Mouse (Mus musculus) cerebellum, adult (tissue): ENCODE results near the gene R3hcc1l.

Source experiments
- ATAC-seq: cut with Nextera tagmentation; 2 replicates; pipeline ENCODE4 v1.9.2; 2017; ENCODE audit warnings: mild to moderate bottlenecking, moderate library complexity, mixed read lengths; ENCODE audit not compliant: insufficient number of reproducible peaks, low FRiP score, low TSS enrichment

R3hcc1l gene

DNA sequence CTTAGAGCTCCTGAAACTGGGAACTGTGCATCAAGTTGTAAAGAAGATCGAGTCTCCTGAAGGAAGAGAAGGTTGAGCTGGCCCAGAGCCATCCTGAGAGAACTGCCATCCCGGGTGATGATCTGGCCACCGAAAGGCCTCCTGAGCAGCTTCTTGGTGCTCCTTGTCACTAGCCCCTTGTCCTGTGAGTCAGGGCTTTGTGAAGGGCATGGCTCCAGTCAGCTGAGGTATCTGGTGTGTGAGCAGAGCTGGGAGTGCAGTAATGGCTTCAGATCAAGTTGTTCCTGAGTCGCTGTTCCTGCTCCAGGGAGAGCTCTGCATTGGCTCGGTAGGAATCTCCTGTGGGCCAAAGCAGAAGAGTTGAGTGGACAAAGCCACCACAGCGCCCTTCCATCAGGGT lies 76.5 kb downstream of the R3hcc1l start:
- ATAC-seq = no peak

DNA sequence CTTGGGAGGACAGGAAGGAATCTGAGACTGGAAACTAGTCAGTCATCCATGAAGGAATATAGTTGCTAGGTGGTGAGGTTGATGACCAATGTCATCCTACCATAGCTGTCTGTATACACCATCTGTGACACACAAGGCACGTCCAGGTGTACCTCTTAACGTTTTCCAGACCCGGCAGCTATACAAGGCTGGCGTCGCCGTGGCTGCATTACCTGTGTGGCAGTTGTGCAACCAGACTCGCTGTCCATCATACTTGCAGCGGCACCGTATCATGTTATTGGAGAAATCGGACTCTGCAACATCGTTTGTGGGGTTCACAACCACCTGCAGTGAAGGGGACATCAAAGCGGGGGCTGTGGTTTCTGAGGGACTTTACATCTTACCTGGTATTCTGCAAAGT lies 78.7 kb downstream of the R3hcc1l start:
- ATAC-seq = no peak

DNA sequence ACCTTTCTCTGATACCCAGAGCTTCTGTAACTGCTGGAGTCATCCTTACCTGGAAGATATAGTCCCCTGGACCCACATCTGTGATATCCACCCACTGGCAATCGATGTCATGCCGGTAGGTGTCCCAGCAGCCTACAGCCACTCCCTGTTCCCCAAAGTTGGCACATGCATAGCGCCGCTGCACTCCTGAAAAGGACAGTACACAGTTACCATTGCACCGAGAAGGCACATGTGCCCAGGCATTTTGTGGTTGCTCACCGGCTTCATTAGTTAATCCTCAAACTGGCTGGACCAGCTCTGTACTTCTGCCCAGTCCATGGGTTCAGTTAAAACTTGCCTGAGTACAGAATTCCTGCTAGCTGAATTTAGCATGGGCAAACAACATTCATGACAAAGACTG lies 79.3 kb downstream of the R3hcc1l start:
- ATAC-seq = no peak

DNA sequence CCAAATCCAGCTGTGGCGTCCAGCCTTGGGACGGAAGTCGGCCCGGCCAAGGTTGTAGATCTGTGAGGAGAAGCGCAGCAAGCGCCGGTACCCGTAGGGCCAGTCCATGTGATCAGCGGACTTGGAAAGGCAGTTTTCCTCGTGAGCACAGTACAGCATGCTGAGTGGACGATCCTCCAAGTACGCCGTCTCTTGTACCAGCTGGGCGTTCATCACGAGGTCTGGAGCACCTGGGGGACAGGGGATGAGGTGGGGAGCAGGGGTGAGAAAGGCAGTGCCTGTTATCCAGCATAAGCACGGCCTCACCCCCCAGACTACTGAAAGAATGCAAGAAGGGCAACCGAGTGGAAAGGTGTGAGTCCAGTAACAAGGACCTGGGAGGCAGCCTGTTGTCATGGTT lies 81.3 kb downstream of the R3hcc1l start:
- ATAC-seq = no peak

DNA sequence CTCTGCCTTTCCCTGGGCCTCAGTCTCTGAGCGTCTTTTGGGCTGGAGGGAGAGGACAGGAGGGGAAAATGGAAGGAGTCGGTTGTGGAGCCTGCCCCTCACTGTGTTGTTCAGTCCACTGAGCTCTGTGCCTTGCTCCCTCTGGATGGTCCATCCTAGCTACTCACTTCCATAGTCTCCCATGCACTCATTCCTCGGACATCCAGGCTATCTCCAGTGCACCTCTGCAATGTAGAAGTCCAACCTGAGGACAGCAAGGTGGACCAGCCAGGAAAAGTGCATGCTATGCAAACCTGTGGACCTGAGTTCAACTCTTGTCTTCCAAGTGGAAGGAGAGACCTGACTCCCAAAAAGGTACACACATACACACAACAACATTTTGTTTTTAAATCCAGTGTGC lies 82.0 kb downstream of the R3hcc1l start:
- no peak for ATAC-seq

DNA sequence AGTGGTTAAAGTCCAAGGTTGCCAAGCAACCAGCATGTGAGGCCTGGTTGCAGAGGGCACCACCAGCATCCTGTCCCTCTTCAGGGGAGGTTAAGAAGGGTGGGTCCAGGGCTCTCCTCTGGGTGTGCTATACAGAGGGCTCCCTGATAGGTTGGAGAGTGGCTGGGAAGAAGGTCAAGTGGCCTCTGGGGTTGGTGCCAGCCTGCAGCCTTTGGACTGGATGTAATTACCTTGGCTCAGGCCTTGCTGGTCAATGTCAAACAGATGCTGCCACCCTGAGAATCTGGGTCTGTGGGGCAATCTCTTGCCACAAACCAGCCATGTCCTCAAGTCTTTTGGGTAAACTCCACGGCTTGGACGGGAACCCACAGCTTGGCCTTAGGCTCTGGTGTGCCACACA lies 82.9 kb downstream of the R3hcc1l start:
- ATAC-seq = no peak

DNA sequence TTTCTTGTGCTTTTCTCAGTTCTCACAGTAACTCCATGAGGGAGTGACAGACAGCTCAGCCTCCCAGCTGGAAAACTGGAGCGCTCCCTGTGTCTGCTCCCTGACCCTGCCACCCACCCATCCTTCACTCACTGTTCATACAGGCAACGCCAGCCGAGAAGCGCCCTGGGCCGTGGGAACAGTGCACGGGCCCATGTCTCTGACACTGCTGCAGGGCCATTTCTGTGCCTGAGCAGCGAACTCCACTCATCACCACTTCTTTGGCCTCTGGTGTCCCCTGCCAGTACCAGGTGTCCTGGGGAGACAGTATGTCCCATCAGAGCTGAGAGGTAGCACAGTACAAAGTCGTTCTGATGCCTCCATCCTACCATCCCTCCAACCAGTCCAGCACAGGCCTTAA lies 83.5 kb downstream of the R3hcc1l start:
- ATAC-seq = no peak

DNA sequence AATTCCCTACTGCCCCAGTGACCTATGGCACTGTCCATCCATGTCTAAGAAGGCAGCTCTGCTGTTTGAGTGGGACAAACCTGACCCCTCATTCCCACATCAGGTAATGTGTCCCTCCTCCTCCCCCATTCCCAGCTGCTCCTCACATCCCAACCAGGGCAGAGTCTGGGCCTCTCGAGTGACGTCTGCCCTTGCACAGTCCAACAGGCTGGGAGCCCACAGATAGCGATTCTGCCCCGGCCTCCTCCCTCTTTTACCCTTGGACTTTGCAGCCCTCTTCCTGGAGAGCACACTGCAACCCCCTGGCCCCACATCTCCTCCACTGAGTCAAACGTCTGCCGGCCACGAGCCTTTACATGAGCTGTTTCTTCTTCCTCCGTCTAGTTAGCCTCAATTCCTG lies 84.0 kb downstream of the R3hcc1l start:
- no peak for ATAC-seq

DNA sequence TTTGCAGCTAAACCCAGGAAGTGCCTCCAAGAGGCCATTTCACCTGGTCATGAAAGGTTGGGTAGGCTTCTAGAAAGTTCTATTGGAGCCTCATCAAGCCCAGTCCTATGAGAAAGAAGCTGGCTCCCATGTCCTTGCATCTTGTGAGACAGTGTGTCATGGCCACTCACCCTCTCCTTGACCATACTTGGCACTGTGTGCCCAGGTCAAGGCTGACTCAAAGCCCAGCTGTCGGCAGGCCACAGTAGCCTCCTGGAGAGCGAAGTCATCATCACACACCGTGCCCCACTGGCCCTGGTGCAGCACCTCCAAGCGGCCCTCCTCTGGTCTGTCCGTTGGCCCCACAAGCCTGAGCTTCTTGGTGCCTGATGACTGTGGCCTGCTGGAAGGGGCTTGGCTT lies 89.5 kb downstream of the R3hcc1l start:
- ATAC-seq = no peak

DNA sequence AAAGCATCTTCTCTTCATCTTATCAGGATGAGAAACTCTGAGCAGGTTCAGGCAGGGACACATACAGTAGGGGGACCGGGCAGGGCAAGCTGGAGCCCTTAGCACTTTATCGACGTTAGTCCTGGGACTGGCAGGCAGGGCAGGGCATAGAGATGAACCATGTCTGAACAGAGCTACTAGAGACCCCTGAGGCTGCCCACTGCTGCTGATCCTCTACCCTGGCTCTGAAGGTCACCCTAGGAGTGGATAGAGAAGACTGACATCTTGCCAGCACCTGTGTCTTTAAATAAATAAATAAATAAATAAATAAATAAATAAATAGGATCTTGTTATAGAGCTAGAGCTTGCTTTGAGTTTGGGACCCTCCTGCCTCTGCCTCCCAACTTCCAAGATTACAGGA lies 91.2 kb downstream of the R3hcc1l start:
- no peak for ATAC-seq

DNA sequence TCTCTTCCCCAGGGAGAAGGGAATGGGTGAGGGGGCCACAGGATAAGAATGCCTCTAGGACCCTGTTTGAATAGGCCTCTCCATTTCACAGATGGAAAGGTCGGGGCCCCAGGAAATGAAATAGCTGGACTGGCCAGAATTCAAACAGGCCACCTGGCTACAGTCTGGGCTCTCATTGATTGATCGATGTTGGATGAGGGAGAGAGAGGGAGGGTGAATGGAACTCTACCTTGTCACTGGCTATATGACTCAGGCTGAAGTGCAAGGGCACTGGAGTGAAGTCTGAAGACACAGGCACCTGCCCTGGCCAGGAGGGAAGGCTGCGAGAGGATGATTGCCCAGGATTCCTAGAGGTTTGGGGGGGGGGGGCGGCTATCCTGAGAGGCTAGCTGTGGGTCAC lies 93.2 kb downstream of the R3hcc1l start:
- ATAC-seq = no peak

DNA sequence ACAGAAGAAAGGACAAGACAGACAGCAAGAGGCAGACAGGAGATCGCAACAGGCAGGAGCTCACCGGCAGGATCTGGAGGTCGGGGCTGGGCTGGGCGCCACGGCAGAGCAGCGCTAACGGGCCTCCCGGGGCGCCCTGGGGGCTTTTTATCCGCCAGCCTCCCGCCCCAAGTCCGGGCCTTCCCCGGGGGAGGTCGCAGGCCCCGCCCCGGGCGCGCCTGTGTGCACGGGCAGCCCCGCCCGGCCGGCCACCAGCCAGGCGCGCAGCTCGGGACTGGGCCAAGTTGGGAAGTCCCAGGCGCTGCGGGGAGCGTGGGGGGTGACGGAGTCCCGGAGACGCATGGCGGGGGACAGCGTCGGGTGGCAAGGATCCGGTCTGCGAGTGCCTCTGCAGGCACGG lies 94.1 kb downstream of the R3hcc1l start, which contains the start of gene Loxl4:
Gene Loxl4 (minus strand): TSS at position 160 of the 400 bp plus-strand sequence.
- no peak for ATAC-seq

DNA sequence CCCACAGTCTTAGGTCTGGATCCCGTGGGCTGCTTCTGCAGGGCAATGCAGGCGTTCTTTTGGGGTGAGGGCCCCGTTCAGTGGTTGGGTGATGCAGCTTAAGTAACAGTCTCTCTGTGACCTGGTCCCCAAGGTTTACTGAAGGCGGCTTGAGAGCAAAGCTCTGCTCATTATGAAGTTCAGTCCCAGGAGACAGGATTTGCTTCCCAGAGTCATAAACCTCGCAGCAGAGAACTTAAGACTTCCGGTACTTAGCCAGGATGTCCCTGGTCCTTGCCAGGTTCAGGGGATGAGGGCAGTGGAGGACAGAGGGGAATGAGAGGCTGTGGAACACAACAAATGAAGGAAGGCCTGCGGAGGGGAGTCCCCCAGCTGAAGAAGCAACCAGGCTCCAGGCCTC lies 94.6 kb downstream of the R3hcc1l start:
- no peak for ATAC-seq

DNA sequence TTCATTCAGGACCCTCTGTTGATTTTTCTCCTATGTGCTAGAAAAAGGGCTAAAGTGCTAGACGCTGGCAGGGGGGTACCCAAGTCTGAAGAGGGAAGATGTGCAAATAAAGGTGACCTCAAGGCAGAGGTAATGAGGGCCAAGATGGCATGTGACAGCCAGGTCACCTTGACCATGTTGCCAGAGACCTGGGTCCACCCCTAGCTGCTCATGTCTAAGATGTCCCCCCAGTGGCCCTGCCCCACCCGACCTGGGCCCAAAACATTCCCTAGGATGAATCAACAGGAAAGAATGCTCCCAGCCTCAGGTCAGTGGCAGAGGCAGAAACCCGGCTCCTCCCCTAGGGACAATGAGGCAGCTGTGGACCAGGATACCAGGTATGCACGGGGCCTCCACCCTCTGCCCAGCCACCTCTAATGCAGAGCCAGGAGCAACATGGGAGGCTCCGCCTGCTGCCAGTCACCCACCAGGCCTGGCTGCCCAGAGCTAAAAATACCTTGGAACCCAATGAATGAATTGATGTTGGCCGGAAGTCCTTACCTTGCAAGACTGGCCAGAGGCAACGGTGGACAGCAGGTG lies 95.2 kb downstream of the R3hcc1l start:
- ATAC-seq = no peak

DNA sequence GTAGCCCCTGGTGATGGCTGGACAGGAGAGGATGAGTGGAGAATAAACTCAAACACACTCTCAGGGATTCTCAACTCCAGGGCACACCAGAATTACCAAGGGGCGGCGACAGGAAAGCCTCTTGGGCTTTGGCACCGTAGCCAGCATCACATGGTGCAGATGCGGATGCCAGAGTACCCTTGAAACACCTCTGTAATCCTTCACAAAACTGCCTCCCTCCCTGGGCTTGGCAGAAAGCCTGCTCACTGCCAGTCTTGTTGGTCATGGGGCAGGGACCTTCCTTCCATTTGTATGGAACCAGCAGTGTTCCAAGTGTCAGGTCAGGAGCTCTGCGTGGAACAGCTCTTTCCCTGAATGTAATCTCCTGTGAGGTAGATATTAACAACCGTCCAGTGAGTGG lies 109.5 kb downstream of the R3hcc1l start:
- ATAC-seq = no peak

DNA sequence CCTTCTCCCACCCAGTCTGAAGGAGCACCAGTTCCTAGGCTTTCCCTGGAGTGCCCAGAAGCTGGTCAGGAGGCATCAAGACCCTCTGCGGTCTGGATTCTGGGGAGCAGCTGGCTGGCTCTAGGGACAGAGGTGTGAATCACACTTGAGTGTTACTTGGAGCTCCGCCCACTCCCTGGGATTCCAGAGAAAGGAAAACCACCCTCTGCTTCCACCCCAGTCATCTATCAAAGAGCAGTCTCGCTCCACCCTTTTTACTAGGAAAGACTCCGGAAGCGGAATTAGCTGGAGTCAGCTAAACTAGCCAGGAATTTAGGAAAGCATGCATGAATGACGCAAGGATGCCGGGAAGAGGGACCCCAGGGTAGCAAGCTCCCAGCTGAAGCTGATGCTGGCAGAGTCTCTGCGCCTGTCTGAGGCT lies 113.0 kb downstream of the R3hcc1l start:
- ATAC-seq = no peak

DNA sequence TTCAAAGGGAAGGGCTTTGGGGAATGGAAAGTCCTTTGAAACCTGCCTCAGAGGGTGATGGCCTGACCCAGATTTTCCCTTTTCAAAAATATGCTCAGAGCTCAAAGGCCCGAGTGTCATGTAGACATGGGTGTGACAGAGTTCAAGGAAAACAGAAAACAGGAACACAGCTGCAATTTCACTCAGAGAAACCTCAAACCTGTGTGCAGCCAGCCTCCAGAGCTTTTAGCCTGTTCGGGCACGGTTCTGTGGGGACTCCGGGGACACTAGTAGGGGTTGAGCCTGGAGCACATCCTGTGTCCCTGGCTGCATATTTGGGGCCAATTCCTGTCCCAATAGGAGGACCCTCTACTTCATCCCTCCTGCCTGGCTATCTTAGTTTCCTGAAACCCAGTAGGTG lies 113.7 kb downstream of the R3hcc1l start:
- ATAC-seq = no peak

DNA sequence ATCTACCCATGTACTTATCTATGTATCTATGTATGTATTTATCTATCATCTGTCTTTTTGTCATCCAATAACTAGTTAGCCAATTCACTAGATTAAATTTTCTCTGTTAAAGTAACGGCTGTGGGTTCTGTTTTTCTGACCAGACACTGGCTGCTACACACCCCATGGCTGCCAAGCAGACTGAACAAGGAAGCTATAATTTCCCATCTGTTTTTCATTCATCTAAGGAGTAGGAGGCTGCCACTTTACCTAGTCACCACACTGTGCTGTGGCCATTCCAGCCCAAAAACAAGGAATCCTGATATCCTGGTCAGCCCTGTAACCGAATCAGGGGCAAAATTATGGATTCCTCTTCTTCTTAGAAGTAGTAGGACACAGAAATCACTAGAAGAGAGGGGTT lies 115.1 kb downstream of the R3hcc1l start:
- no peak for ATAC-seq

DNA sequence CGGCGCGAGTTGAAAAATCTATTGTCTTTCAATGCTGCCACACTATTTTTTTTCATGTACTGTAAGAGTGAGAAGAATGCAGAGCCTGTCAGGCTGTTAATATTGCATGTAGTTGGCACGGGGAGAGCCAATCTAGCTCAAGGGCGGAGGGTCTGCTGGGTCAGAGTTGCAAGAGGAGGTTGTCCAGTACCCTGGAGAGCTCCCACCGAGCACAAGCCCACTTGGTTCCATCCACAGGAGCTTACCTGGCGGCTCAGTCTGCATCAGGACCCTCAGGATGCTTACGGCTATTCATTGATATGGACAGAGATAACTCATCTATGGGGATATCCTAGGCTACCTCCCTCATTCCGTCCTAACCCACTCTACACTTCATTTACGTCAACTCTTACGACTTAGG lies 118.1 kb downstream of the R3hcc1l start:
- ATAC-seq = no peak

DNA sequence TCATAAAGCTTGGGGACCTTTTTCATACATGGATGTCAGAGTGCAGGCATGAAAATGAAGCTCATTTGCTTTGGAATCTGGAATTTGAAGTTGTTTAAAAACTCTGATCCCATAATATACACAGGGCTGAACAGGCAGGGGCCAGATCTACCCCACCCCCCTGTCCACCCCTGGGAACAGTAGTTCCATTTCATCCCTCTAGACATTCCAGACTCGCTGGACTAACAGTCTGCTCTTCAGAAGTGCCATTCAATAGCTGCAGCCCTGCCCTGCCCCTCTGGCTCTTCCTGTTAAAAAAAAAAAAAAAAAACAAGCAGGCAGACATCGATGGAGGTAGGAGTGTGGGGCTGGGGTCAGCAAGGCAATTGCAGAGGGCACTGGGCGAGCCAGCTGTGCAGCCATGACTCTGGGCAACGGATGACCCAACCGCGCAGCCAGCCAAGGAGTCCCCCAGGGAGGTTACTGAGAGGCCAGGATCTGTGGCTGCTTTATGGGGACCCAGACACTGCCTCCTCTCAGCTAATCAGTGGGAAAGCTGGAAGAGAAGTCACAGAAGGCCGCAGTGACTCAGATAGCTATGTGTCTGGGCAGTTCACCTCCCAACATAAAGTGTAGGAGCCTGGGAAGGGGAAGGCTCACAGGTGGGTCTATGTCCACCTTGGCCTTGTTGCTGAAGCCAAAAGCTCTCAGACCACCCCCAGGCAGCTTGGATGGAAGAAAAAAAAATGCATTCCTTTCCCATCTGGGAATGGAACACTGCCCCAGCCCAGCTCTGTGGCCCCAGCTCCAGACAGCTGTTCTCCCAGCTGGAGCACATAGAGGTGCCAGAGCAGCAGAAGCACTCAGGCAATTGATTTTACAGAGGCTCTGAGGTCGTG lies 120.3 kb downstream of the R3hcc1l start:
- ATAC-seq = no peak

DNA sequence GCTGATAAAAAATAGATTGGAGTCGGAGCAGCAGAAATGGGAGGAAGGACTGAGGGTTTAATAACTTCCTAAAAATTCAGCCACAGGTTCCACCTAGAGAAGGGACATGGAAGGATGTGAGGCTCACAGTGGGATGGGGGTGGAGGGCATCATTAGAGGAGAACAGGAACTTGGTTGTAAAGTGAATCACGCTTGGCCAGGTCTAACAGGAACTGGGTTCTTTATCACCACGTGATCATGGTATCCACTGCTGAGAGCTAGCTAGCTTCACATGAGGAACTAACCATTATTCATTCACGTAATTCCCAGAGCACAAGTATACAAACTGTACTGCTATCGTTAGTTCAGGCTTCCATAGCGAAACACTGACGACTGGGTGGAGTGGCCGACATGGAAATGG lies 121.0 kb downstream of the R3hcc1l start:
- ATAC-seq = no peak

DNA sequence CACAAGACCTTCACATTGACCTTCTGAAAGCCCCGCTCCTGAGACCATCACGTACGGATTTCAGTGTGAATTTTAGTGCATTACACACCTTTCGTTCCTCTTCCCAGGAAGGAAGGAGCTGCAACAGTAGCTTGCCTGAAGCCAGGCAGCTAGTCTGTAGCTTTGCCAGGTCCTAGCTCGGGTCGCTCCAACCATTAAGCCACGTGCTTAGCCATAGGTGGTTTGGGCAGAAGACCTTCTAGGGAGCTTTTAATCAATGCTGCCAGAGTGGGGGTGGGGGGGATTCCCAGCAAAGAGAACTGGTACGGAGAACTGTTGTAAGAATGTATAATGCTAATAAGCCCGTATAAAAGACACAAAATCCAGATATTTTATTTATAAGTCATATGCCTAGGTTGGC lies 121.7 kb downstream of the R3hcc1l start:
- ATAC-seq = no peak
